ENCODE assay signal across 15 mouse cellular contexts in genomic region chr1:60771771-60772170, GRCm38 (mm10).
"Had no signal": no experiment of that assay in that cellular context is flagged by ENCODE, and none has a peak within 500 bp of the region (broad histone marks: within the 10 kb centered on the region; RNA-seq: fewer than 3 reads in every experiment).

No protein-coding gene starts in this region.

- H3K27ac ChIP-seq: neural tube, embryonic 15.5 days; stomach, embryonic 15.5 days; stomach, postnatal 0 days had no signal

- H3K9ac ChIP-seq: neural tube, embryonic 15.5 days; stomach, embryonic 15.5 days had no signal

- H3K4me3 ChIP-seq: neural tube, embryonic 15.5 days; stomach, embryonic 15.5 days had no signal

- DNase-seq: retina, postnatal 1 day; right cerebral cortex, adult 18-20 months; right cerebral cortex, postnatal 14 days; right cerebral cortex, postnatal 25 days; right cerebral cortex, postnatal 4 days; spleen, adult 18-20 months; thymus, adult 18-20 months; thymus, adult 2 months; thymus, postnatal 14 days; thymus, postnatal 25 days; thymus, postnatal 36 days; thymus, postnatal 4 days had no signal

- H3K9me3 ChIP-seq: neural tube, embryonic 15.5 days; stomach, embryonic 15.5 days had no signal

- H3K27me3 ChIP-seq: neural tube, embryonic 15.5 days; stomach, embryonic 15.5 days had no signal

- H3K4me2 ChIP-seq: neural tube, embryonic 15.5 days; stomach, embryonic 15.5 days had no signal

- H3K36me3 ChIP-seq: neural tube, embryonic 15.5 days; stomach, embryonic 15.5 days had no signal

- H3K4me1 ChIP-seq: neural tube, embryonic 15.5 days; stomach, embryonic 15.5 days had no signal
